Mouse (Mus musculus): Measurements from ENCODE around the gene Mtmr11.
A peak's percentile ranks its signal among the peaks of the same experiment; 100 is the strongest.
"Not testable (repeated sequence)": the region's sequence is repeated elsewhere in the genome, so short reads cannot be mapped to it uniquely, and the experiment has no call there.

The Mtmr11 gene

GRCm38 (mm10) chr3:96172197-96173178 is 10.7 kb downstream of the Mtmr11 start, which contains the start of gene Sf3b4:
Gene Sf3b4, plus strand, starts transcription at chr3:96172332.
- peak; percentile 85 for DNase-seq

DNA sequence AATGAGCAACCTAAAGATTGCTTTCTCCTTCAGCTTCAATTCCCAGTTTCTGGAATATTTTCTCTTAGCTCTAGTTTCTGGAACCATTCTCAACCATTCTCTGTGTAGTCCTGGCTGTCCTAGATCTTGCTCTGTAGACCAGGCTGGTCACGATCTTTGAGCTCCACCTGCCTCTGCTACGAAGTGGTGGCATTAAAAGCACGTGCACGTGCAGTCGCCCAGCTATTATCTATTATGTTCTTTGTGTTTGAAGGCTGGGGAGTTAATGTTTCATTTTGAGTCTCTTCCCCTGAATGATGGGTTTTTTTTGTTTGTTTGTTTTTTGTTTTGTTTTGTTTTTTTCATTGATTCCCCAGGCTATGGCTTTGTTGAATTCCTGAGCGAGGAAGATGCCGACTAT is 11.4 kb downstream of the Mtmr11 start:
- DNase-seq, result no peak

GRCm38 (mm10) chr3:96174042-96174441 is 12.2 kb downstream of the Mtmr11 start:
- DNase-seq, result not testable (repeated sequence)

DNA sequence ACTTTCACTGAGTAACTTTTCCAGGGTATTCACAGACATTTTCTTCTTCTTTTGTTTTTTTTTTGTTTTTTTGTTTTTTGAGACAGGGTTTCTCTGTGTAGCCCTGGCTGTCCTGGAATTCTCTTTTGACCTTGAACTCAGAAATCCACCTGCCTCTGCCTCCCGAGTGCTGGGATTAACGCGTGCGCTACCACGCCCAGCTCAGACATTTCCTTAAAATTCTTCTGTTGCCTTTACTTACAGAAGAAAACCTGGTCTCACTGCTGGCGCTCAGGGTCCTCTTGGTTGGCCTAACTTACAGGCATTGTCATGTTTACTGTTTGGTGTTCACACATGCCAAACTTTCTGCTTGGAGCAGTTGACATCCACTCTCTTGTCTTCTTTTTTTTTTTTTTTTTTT is 13.4 kb downstream of the Mtmr11 start:
- no peak for DNase-seq

DNA sequence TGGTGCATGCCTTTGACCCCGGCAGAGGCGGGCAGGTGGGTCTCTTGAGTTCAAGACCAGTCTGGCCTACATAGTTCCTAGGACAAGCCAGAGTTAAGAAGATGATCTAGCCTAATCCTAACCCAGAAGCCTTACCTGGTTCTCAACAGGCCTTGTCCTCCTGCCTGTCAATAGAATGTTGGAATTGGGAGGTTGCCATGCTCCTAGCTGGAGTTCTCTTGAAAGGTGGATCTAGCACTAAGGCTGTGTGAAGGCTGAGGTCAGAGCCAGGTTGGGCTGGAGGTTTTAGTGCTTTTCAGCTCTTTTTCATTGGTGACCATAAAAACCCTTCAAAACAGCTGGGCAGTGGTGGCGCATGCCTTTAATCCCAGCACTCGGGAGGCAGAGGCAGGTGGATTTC is 16.6 kb downstream of the Mtmr11 start:
- DNase-seq, result no peak

- DNase-seq, result no peak
These were observed 17.1 kb downstream of the Mtmr11 start for GRCm38 (mm10) chr3:96178902-96179301.

DNA sequence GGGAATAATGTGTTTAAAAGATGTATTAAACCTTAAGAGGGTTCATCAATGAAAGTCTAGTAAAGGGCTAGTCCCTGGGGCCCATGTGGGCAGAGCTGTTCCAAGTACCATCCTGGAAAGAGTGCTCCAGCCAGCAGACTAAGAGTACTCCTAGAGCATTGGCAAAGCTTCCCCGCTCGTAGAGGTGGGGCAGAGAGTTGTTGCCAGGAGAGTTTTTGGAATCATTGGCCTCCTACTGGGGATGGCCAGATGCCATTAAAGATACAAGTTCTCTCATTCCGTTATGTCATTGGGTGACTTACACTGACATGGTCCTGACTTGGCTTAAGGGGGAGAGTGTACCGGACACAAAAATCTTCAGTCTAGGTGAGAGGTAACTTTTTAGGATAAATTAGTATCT is 17.7 kb downstream of the Mtmr11 start:
- DNase-seq, result no peak

DNA sequence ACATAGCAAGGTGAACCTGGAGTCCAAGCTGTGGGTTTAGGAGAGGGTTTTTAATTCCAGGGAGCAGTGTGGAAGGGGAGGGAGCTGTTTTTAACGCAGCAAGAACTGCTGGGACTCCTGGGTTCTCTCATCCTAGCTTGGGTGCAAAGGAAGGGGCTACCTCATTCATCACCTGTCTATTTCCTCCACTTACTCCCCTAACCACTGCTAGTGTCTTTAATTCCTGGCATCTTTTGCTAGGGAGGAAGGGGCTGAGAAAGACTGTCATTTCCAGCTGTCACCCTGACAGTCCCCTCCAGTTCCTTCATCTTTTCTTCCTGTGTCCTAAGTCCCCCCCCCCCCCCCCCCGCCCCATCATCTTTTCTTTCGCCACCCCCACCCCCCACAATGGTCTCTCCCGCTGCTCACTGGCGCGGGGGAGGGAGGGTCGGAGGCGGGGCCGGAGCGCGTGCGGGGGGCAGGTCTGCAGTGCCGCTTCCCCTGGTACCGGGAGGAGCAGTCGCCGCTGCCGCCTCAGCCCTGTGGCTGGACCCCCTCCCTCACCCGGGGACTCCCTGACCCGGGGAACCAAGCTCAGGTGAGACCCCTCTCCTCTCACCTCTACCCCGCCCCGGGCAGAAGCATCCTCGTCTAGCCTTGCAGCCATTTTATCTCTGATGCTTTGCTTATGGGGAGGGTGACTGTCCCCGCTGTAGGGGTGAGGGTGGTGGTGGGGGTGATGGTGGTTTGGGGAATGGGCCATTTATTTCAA is 19.1 kb downstream of the Mtmr11 start, which contains the start of gene Sv2a:
Sv2a (plus strand) TSS at position 425 of the 751 bp plus-strand sequence.
- no peak for DNase-seq

DNA sequence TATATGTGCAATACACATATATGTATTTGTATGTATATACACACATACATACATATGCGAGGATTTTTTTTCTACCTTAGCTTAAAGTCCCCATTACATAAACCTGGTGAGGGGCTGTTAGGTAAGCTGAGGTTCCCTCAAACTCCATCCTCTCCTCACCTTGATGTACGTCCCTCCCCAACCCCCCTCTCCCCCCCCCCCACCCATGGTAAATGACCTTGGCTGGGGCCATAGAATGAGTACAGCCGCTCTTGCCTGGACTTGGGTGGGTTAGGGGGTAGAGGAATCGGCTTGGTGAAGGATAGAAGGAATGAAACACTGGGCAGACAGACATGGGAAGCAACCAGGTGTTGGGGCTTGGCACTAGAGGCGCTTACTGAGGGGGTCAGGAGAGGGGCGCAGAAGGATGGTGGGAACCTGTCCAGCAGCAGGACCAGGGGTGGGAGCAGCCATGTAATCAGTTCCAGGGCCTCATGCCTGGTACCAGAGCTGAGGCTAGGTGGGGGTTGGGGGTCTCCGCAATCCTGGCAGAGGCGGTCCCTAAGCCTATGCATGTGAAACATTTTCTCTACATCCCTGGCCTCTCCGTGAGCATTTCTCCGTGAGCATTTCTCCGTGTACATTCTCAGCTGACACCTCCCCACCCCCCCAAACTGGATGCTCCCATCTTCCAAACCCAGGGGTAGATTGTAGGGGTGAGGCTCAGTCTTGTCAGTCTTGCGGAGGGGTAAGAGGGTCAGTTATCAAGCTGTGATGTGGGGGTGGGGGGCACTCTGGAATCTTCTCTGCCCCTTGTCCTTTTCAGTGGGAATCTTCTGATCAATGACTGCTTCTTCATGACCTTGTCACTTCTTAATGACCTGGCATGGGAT is 19.9 kb downstream of the Mtmr11 start:
- no peak for DNase-seq

DNA sequence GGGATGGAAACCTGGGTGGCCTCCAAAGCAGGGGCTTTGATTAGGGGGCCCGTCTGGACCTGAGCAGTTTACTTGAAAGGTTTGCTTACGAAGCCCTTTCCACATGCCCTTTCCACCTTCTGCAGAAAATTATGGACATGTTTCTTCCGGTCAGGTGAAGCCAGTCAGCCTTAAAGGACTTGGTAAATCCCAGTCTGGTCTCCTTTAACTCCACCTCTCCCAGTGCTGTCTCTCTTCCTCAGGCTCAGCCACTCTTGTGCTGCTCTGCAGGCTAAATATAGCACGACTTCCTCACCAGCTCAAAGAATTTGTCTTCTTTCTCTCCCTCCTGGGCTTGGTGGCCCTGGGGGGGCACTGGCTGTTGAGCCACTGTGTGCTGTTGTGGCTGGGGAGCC is 20.6 kb downstream of the Mtmr11 start:
- no peak for DNase-seq

DNA sequence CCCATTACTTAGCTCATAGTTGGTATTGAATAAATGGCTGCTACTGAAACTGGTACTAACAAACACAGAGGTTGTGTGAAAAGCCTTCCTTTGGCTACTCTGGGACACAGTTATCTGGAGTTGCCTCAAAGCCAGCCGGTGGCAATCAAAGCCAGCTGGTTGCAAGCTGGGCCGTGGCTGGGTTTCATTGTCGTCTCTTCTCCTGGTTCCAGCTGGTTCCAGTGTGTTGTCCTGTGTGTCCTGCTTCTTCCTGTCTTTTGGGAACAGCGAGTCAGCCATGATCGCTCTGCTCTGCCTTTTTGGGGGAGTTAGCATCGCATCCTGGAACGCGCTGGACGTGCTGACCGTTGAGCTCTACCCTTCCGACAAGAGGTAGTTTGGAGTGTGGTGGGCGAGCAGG is 31.2 kb downstream of the Mtmr11 start:
- DNase-seq, result no peak

GRCm38 (mm10) chr3:96194966-96195365 is 33.2 kb downstream of the Mtmr11 start:
- DNase-seq, result no peak

GRCm38 (mm10) chr3:96195616-96196313 is 34.0 kb downstream of the Mtmr11 start:
- no peak for DNase-seq

DNA sequence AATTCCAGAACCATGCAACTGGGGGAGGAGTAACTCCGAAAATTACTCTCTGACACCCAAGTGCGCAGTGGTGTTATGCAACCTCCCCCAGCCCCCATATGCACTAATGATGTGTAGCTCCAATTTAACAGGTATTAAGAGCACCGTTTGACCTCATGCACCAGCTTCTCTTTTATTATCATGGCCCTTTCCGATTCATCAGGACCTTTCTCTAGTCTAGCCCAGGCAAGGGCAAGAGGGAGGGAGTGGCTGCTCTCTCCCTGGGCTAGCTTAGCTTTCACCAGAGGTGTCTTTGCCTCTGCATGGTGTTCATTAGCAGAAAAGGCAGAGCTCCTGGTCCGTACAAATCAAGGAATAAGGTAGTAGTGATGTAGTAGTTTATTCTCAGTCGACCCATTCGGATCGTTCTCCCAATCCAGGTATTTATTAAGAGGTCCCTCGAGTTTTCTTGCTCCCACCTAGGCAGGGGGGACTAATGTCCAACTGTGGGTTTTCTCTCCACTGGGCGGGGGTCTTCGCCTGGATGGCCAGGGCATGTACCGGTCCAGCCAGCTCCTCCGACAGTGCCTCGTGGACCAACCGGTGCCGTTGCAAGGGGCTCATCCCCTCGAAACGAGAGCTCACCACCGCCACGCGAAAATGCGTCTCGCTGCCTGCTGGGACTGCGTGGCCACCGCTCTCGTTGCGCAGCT is 34.8 kb downstream of the Mtmr11 start:
- no peak for DNase-seq

- peak; percentile 89 for DNase-seq
These were observed 35.4 kb downstream of the Mtmr11 start for GRCm38 (mm10) chr3:96197129-96197749.

GRCm38 (mm10) chr3:96198181-96198580 is 36.4 kb downstream of the Mtmr11 start:
- peak; percentile 46 for DNase-seq

- DNase-seq, result not testable (repeated sequence)
These were observed 36.9 kb downstream of the Mtmr11 start for GRCm38 (mm10) chr3:96198601-96199251.

DNA sequence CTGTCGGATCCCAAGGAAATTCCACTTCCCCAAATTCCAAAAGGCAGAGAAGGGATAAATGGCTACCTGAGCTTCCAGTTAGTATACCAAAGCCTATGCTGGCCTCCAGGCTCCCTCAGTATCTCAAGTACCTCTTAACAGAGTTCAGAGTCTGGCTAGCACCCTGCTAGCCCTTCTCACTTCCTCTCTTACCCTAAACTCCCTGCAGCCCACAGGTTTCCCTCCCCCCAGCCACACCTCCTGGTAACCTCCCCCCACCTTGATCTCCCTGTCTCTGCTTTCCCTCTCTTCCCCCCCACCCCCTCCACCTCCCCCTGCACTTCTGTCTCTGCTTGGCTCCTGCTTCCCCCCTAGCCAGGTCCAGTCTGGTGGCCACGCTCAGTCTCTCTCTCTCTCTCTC is 37.9 kb downstream of the Mtmr11 start:
- DNase-seq, result no peak

DNA sequence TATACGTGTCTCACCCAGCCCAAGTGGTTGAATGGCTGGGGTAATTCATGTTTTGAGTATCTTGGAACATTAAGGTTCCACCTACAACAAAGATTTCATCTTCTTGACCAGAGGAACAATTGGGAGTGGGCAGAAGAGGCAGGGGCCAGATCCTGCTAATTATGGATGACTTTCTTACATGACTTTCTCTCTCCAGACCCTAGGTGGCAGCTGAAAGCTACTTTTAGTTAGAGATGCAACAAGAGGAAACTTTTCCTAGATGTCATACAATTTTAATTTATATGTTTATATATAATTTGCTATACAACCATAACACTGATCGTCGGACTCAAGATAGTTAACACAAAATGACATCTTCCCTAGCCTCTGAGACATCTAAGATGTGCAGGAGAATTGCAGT is 46.0 kb downstream of the Mtmr11 start:
- DNase-seq, result no peak

DNA sequence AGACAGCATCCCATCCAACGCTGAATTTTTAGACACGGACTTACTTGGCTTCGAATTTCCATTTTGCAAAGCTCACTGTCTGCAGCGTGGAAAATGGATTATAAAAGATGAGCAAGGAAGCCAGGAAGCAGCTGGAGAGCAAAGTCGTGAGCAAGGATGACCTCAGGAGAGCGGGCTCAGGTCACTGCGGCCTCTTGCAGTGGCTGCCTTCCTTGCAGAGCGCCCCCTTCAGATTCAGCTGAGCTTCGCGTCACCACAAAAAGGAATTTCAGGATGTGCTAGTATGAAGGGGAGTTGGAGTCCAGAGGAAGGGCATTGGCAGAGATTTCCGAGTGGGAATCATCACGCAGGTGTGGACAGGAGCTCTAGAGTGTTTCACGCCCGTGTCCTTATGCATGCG is 47.4 kb downstream of the Mtmr11 start:
- DNase-seq, result no peak
